Mouse (Mus musculus) layer of hippocampus, adult 11-12 months (tissue): ENCODE results near the gene Eif2ak4.

Source experiments
- DNase-seq: peaks from one replicate; pipeline ENCODE4 v3.0.0; 2022; ENCODE audit warnings: low spot score

Eif2ak4 gene

DNA sequence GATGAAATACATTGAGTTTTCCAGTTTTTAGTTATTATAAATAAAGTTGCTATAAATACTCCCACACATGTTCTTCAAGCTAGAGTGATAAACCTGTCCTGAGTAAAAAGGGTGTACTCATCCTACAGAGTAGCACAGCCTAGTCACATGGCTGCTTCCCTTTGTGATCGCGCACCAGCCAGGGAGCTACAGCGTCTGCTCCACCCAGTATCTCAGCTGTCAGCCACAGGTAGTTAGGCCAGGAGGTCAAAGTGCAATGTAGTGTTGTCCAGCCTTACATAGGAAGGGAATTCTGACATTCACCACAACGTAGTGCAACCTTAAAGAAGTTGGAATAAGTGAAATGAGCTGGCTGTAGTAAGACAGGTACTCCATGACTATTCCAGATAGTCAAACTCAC is 17.1 kb downstream of the Eif2ak4 start:
- no peak for DNase-seq

DNA sequence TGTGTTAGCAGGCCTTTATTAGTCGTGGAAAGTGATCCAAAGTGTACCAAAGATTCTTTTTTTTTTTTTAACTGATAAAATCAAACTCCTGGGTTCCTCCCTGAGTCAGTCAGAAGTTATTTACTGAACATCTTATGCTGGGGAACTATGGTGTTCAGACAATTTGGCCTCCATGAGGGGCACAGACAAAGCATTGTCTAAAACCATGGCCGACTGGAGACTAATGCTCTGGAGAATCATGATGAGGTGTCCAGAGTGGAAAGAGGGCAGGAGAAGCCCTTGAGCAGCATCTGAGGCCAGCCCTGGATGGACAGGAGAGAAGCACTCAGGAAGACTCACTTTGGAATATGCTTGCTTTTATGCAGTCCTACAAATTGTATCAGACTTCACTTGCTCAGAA is 18.4 kb downstream of the Eif2ak4 start:
- no peak for DNase-seq

DNA sequence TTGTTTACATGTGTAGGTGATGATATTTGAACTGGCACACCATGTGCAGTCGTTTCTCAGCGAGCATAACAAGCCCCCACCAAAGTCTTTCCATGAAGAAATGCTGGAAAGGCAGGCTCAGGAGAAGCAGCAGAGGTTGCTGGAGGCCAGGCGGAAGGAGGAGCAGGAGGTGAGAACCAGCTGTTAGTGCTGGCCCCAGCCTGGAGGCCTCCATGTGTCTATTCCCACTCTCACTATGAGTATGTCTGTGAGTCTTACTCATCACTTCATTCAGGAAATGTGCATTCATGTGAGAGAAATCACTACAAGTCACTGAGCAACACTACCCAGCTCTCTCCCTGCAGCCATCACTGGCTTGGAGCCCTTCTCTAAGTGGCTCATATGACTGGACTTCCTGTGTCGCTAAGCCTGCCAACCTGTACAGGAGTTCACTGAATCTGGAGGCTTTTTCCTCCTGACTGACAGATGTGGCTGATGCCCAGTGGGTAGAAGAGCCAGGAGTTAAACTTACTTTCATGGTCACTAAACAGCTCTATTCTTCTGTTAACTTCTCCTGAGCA is 20.0 kb downstream of the Eif2ak4 start:
- no peak for DNase-seq

DNA sequence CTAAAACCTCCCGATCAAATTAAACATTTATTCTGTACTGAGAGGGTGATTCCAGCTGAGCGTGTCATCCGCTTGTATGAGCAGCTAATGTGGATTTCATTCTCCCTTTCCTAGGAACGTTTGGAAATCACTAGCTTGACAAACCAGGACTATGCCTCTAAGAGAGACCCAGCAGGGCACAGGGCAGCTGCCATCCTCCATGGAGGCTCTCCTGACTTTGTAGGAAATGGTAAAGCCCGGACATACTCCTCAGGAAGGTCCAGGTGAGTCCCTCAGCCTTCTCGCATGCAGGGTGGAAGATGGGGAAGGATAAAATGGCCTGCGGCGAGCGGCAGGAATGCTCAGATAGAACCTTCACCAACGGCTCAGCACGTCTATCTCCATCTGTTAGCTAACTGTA is 24.4 kb downstream of the Eif2ak4 start:
- DNase-seq, result no peak

GRCm38 (mm10) chr2:118415601-118416355 is 27.4 kb downstream of the Eif2ak4 start:
- DNase-seq, result no peak

GRCm38 (mm10) chr2:118418076-118418475 is 29.7 kb downstream of the Eif2ak4 start:
- DNase-seq, result no peak

DNA sequence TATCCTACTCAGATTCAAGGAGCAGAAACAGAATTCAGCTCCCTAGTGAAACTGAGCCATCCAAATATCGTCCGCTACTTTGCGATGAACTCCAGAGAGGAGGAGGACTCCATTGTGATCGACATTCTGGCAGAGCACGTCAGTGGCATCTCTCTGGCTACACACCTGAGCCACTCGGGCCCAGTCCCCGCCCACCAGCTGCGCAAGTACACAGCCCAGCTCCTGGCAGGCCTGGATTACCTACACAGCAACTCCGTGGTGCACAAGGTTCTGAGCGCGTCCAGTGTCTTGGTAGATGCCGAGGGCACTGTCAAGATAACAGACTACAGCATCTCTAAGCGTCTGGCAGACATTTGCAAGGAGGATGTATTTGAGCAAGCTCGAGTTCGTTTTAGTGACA is 33.5 kb downstream of the Eif2ak4 start:
- no peak for DNase-seq

DNA sequence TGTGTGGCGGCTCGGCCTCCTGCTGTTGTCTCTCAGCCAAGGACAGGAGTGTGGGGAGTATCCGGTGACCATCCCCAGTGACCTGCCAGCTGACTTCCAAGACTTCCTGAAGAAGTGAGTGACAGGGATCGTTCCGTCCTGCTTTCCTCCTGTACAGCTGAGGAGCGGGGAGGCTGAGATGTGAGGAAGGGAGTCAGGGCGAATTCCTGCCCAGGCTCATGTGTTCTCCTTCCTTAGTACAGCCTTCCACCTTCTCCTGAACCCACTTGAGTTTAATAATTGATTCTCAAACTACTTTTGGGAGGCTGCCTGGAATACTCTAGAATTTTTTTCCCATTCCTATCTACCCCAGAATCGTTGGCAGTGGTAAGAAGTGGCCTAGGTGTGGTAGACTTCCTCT is 34.0 kb downstream of the Eif2ak4 start:
- DNase-seq, result no peak

DNA sequence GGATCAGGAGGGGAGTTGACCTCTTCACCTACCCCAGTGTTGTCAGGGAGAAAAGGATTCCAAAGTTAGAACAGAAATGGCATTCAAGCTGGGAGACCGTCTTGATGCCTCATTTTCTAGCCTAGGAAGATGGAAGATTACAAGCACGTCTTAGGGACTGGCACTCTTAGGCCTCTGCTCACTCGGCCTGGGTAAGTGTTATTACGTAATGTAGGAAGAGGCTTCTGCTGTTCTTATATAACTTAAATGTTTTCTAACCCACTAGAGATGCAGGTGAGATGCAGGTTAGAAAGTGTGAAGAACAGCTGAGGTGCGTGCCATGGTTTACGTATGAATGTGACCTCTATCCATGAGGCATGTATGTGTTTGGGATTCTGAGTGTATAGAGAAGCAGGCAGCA is 39.9 kb downstream of the Eif2ak4 start:
- no peak for DNase-seq

DNA sequence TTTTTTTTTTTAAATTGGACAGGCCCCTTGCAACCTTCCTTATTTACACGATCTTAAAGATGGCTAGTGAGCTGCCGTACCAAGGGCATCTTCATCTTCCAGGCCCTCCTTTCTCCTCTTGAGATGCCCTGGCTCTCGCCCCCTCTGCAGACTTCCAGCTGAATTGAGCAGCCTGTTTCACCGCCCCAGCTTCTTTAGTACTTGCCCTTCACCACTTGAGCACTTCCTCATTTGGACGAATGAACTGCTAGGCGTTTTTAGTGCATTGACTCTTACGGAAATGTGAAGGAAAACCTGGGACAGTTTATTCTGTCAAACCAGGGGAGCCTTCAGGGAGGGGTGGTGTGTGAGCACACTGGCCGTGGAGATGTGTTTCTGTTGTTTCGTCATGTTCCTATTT is 40.9 kb downstream of the Eif2ak4 start:
- DNase-seq, result no peak

DNA sequence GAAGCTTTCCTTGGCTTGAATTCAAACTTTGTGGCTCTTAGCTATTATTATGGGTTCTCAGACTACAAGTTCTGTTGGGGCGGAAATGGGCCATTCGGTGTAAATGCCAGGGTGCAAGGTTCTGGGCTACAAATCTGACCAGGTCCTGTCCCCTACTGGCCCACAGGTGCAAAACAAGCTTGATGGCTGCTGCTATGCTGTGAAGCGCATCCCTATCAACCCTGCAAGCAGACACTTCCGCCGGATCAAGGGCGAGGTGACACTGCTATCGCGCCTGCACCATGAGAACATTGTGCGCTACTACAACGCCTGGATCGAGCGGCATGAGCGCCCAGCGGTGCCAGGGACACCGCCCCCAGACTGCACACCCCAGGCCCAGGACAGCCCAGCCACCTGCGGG is 42.2 kb downstream of the Eif2ak4 start:
- no peak for DNase-seq

DNA sequence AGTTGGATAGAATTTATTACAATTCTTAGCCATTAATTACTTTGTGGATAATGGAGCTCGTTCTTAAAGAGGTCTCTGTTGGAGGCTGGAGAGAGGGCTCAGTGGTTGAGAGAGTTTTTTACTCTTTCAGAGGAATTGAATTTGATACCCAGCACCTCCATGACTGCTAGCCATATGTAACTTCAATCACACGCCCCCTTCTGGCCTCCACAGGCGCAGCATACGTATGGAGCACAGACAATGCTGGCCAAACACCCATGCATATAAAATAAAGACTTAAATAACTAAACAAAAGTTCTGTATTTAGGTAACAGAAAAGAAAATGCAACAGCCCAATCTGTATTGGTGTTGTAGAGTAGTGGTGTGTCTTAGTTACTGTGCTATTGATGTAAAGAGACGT is 43.2 kb downstream of the Eif2ak4 start:
- no peak for DNase-seq

DNA sequence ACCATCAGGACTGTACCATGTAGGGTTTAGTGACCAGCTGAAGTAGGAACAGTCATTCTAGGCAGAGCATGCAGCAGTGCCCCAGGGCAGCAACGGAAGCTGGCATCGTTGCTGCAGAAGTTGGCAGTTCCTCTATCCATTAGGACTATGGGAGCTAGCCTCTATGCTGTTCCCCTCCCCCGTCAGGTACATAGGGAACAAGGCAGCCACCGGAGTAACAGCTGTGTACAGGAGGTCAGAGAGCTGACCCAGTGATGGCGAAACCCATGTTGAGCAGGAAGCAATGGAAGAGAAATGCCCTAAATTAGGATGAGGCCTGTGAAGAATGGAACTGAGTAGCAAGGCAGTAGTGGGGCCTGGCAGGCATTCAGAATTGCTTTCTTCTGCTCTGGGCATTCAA is 53.8 kb downstream of the Eif2ak4 start:
- DNase-seq, result no peak

DNA sequence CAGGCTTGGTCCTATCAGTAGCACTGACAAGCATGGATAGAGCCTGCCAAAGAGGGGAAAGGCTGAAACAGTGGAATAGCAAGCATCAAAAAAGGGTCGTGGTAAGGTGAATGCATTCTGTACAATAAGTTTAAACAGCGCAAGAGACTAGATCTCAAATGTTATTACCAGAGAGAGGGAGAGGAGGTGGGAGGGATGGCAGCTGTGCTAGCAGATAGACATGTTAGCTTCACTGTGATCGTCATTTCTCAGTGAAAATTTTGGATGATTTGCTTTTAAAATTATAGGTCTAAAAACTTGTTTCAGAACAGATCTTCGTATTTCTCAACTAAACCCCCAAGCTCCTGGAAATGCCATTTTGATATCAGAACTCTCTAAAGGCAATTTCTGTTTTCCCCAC is 54.3 kb downstream of the Eif2ak4 start:
- DNase-seq, result no peak

- DNase-seq, result peak; percentile 53
These were observed 57.6 kb downstream of the Eif2ak4 start for GRCm38 (mm10) chr2:118445696-118446674.

GRCm38 (mm10) chr2:118448181-118448580 is 59.8 kb downstream of the Eif2ak4 start:
- peak; percentile 35 for DNase-seq

DNA sequence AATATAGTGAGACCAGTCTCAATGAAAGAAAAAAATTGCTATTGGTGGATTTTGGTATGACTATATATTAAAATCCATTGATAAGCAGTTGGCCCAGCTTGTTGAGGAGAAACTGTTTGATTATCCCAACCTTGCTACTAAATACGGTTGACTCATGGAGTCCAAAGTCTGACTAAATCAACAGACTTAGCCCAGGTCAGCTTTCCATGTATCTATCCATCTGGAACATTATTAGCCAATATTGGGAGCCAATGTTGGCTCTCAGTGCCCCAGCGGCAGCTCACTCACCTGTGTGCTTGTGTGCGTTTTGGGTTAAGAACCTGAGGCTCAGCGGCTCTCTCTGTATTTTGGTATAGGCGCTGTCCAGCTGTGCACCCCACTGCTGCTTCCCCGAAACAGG is 62.6 kb downstream of the Eif2ak4 start:
- no peak for DNase-seq

- no peak for DNase-seq
These were observed 68.6 kb downstream of the Eif2ak4 start for GRCm38 (mm10) chr2:118457029-118457428.

DNA sequence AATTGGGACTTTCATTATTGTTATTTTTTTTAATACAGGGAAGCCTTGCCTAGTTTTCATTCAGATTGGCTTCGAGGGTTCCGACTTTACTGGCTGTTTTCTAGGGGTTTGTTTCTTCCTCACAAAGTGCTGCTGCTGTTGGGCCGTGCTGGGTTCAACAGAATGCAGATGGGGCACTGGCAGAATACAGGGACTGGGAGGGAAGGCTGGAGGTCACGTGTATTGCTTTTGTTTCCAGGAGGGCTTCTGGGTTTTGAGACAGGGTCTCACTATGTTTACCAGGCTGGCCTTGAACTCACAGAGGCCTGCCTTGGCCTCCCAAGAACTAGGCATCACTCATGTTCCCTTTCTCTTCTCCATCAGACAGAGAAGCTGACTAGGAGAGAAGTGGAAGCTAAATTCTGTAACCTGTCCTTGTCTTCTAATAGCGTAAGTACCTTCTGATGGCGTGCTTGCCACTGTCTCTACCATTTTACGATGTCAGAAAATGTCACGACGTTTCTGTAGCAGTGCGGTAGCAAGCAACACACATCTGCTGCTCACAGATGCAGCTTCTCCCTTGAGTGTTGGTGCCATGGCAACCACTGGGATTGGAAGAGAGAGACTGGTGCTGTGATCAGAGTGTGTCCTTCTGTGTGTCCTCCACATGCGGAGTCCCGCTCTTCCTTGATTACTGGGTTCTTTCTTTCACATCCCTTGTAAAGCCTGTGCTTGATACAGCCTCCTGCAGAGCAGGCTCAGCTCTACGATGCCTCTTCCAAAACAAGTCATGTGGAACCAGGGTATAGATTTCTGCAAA is 69.2 kb downstream of the Eif2ak4 start:
- peak; percentile 66 for DNase-seq

DNA sequence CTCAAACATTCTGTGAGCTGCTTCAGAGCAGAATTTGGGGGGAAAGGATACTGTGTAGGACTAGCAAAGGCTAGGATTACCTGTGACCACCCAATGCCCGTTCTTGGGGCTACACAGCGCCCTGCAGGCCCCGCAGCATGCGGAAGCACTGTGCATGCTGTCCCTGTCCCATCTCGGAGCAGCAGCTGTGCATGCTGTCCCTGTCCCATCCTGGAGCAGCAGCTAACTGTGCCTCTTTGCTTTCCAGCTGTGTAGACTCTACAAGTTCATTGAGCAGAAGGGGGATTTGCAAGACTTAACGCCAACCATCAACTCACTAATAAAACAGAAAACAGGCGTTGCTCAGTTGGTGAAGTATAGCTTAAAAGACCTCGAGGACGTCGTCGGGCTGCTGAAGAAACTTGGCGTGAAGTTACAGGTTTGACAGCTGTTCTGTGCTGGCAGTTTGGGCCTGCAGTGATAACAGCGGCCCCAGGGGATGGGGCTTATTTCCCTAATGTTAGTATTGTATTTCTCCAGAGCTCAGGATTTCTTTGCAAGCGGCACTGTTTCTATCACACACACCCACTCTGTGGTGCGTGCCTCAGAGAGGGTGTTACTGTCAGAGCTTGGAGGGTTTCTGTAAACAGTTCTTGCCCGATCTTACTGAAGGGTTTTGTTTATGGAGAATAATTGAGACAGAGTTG is 73.2 kb downstream of the Eif2ak4 start:
- DNase-seq, result no peak

DNA sequence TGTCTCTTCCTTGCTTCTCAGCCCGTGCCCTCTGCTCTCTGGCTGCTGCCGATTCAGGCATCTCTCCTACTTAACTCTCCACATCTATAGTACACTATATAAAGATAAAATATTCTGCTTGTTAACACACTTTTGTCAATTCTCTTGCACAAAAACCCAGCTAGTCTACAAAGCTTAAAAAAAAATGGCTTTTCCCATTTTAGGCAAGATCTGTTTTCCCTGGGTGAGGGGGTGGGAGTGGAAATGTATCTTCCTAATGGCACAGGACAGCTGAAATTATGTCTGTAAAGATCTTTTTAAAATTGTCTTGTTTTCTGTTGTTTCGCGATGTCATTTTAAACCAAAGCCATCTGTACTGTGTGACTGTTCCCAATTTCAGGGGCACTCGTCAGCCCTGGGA is 75.1 kb downstream of the Eif2ak4 start:
- no peak for DNase-seq
